Mouse (Mus musculus) liver, postnatal 0 days (tissue): ENCODE results near the gene Il4ra.

Source experiments
- CTCF ChIP-seq: sonication (generic); IDR thresholded peaks from 2 replicates; pipeline ENCODE4 v1.5.1; 2016; ENCODE audit warnings: antibody characterized with exemption, low read depth
- EP300 ChIP-seq: IDR thresholded peaks from 2 replicates; pipeline ENCODE4 v1.6.1; 2016; ENCODE audit warnings: antibody characterized with exemption, low read depth, mild to moderate bottlenecking

GRCm38 (mm10) chr7:125575738-125576540, 24.0 kb downstream of the Il4ra start:
- TF ChIP-seq CTCF (no peak), EP300 (no peak)
